Mouse (Mus musculus): ENCODE data around the gene Setd1b. TPM values are rescaled to one million over a fixed set of nuclear protein-coding genes. Genes with fewer than 3 reads are reported as not detected.

Gene Setd1b
- polyA plus RNA-seq, 1 experiment from 2014 or later: 14.1 TPM

GRCm38 (mm10) chr5:123137044-123137909, 4.7 kb upstream of the Setd1b start:
- H3K9ac ChIP-seq (replicated peaks): peak overlapping the region; percentile 100
- ATAC-seq: no peak
- peaks cover 29% of the 10 kb centered on the region for H3K36me3 ChIP-seq

GRCm38 (mm10) chr5:123137910-123138229, 4.1 kb upstream of the Setd1b start:
- H3K4me3 ChIP-seq (replicated peaks): peak overlapping the region; percentile 96
- peak overlapping the region; percentile 97 for H3K4me2 ChIP-seq (replicated peaks)
- H3K9me3 ChIP-seq: no peaks in the 10 kb centered on the region
- no peaks in the 10 kb centered on the region for H3K27me3 ChIP-seq
- under 1% methylated on average over 6 of the region's 6 CpGs for WGBS
- peak overlapping the region; percentile 100 for H3K9ac ChIP-seq (replicated peaks)
- ATAC-seq: no peak
- H3K36me3 ChIP-seq: peaks cover 29% of the 10 kb centered on the region
- peaks cover 50% of the 10 kb centered on the region for H3K4me1 ChIP-seq (replicated peaks)
- peak overlapping the region; percentile 100 for H3K27ac ChIP-seq

More at GRCm38 (mm10) chr5:123137044-123137909, 4.7 kb upstream of the Setd1b start:
- Histone ChIP-seq H3K9me3 (no peaks in the 10 kb centered on the region), H3K4me3 (replicated peaks) (peak overlapping the region; percentile 96), H3K27me3 (no peaks in the 10 kb centered on the region), H3K4me1 (replicated peaks) (peaks cover 56% of the 10 kb centered on the region), H3K4me2 (replicated peaks) (peak overlapping the region; percentile 97), H3K27ac (peak overlapping the region; percentile 100)
- 1% methylated on average over 20 of the region's 20 CpGs for WGBS

DNA sequence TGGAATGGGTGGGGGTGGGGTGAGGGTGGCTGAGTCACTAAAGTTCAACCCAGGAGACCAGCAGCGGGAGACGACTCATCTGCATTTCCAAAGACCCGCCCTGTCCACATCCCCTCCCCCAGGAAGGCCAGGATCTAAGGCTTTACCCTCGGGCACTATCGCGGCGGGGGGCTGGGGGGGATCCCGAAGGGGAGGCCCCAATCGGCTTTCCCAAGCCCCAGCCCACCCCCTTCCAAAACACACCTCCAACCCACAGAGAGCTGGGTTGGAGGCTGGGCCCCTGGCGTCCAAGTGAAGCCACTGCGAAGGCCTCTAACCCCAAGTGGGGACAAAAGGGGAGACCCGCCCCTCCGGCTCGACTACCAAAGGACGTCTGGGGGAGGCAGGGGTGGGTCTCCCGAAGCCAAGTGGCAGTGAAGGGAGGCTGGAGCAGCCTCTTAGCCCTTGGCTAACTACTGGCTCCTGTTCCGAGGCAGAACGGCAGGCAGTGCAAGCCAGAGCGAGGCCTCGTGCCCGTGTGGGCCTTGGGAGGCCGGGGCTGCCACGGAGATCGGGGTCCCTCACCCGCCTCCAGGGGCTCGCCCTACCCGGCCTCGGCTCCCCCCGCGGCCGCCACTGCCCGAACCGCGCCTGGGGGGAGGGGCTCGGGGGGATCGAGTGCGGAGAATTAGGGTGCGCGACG, 3.6 kb upstream of the Setd1b start:
- peaks cover 27% of the 10 kb centered on the region for H3K36me3 ChIP-seq
- H3K27ac ChIP-seq: peak overlapping the region; percentile 100
- H3K4me1 ChIP-seq (replicated peaks): peaks cover 49% of the 10 kb centered on the region
- no peaks in the 10 kb centered on the region for H3K27me3 ChIP-seq
- WGBS: under 1% methylated on average over 36 of the region's 40 CpGs
- ATAC-seq: peak; percentile 26
- H3K4me3 ChIP-seq (replicated peaks): peak overlapping the region; percentile 96
- H3K4me2 ChIP-seq (replicated peaks): peak overlapping the region; percentile 97
- H3K9ac ChIP-seq (replicated peaks): peak overlapping the region; percentile 100
- H3K9me3 ChIP-seq: no peaks in the 10 kb centered on the region

GRCm38 (mm10) chr5:123138953-123139721, 2.9 kb upstream of the Setd1b start:
- peak overlapping the region; percentile 97 for H3K4me2 ChIP-seq (replicated peaks)
- H3K9me3 ChIP-seq: no peaks in the 10 kb centered on the region
- peak overlapping the region; percentile 100 for H3K27ac ChIP-seq
- H3K27me3 ChIP-seq: no peaks in the 10 kb centered on the region
- ATAC-seq: no peak
- H3K4me3 ChIP-seq (replicated peaks): peak overlapping the region; percentile 96
- WGBS: 1% methylated on average over 39 of the region's 39 CpGs
- H3K36me3 ChIP-seq: peaks cover 20% of the 10 kb centered on the region
- peaks cover 50% of the 10 kb centered on the region for H3K4me1 ChIP-seq (replicated peaks)
- H3K9ac ChIP-seq (replicated peaks): peak overlapping the region; percentile 100

- no peak for ATAC-seq
- H3K4me1 ChIP-seq (replicated peaks): peaks cover 50% of the 10 kb centered on the region
- H3K9ac ChIP-seq (replicated peaks): peak overlapping the region; percentile 100
- H3K36me3 ChIP-seq: peaks cover 12% of the 10 kb centered on the region
- no peaks in the 10 kb centered on the region for H3K9me3 ChIP-seq
- H3K4me2 ChIP-seq (replicated peaks): peak overlapping the region; percentile 97
- H3K4me3 ChIP-seq (replicated peaks): peak overlapping the region; percentile 96
- H3K27me3 ChIP-seq: no peaks in the 10 kb centered on the region
- peak overlapping the region; percentile 100 for H3K27ac ChIP-seq
- WGBS: under 1% methylated on average over 28 of the region's 28 CpGs
These were observed 2.0 kb upstream of the Setd1b start for GRCm38 (mm10) chr5:123139722-123140627.

- Histone ChIP-seq H3K4me2 (replicated peaks) (peak overlapping the region; percentile 100), H3K36me3 (peaks cover 6% of the 10 kb centered on the region), H3K9ac (replicated peaks) (peak overlapping the region; percentile 100), H3K4me3 (replicated peaks) (peak overlapping the region; percentile 96), H3K9me3 (no peaks in the 10 kb centered on the region), H3K4me1 (replicated peaks) (peaks cover 50% of the 10 kb centered on the region), H3K27ac (peak overlapping the region; percentile 100), H3K27me3 (no peaks in the 10 kb centered on the region)
- peak; percentile 59 for ATAC-seq
- WGBS: under 1% methylated on average over 31 of the region's 31 CpGs
These were observed 1.1 kb upstream of the Setd1b start for GRCm38 (mm10) chr5:123140694-123141554.

DNA sequence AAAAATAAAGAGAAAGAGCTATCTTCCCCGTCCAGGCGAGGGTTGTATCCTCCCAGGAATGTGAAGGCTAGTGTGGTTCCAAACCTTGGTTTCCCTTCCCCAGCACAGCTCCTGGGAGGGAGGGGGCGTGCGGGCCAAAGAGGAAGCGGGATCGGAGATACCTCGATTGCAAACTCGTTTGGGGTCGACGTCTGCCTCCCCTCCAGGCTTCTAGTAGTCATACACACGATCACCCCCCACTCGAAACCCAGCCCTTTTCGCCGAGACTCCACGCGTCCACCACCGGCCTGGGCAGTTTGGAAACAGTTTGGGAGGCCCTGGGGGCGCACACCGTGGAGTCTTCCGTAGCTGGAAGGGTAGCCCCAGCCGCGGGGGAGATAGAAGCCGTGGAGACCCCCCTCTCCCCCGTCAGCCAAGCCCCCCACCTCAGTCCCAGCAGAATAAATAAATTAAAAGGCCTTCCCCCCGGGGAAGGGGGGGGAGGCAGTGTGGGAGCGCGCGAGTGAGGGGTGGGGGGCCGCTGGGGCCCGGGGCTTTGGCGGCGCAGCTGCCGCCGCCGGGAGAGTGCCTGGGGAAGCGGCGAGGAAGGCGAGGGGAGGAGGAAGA, 335 bp upstream of the Setd1b start:
- ATAC-seq: peak; percentile 10; the same call in 1 of the 2 replicates

GRCm38 (mm10) chr5:123143251-123143970, 1.4 kb downstream of the Setd1b start:
- Histone ChIP-seq H3K4me3 (replicated peaks) (peak overlapping the region; percentile 96), H3K9me3 (no peaks in the 10 kb centered on the region), H3K27me3 (no peaks in the 10 kb centered on the region), H3K9ac (replicated peaks) (peak overlapping the region; percentile 100), H3K4me2 (replicated peaks) (peak overlapping the region; percentile 100), H3K4me1 (replicated peaks) (peaks cover 46% of the 10 kb centered on the region), H3K27ac (peak overlapping the region; percentile 100), H3K36me3 (peaks cover 25% of the 10 kb centered on the region)
- under 1% methylated on average over 24 of the region's 24 CpGs for WGBS
- no peak for ATAC-seq

More for the DNA sequence above, 335 bp upstream of the Setd1b start:
- WGBS: under 1% methylated on average over 31 of the region's 38 CpGs
- Histone ChIP-seq H3K4me1 (replicated peaks) (peaks cover 50% of the 10 kb centered on the region), H3K9me3 (no peaks in the 10 kb centered on the region), H3K4me3 (replicated peaks) (peak overlapping the region; percentile 96), H3K36me3 (peaks cover 8% of the 10 kb centered on the region), H3K4me2 (replicated peaks) (peak overlapping the region; percentile 100), H3K9ac (replicated peaks) (peak overlapping the region; percentile 100), H3K27ac (peak overlapping the region; percentile 100), H3K27me3 (no peaks in the 10 kb centered on the region)

DNA sequence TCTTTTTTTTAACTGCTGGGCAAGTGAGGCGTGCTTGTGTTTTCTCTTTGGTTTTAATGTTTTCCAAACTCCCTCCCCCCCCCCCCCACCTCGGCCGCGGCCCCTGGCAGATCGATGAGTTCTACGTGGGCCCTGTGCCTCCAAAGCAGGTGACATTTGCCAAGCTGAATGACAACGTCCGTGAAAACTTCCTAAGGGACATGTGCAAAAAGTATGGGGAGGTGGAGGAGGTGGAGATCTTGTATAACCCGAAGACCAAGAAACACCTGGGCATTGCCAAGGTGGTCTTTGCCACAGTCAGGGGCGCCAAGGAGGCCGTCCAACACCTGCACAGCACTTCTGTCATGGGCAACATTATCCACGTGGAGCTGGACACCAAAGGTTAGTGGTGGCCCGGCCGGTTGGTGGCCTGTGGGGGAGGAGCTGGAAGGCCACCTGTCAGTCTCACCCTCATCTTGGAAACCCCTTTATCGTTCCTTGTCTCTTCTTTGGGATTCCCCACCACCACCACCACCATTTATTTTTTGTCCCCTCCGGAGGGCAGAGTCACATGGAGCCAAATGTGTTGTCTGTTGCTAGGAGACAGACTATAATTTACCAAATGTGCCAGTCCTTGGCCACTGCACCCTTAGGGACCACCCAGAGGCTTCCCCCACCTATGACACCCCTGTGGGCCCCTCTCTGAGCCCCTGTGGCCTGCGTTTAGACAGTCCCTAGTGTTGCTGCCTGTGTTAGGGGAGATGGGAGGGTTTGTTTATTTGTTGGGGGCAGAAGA, 2.2 kb downstream of the Setd1b start:
- WGBS: 5% methylated on average over 17 of the region's 17 CpGs
- Histone ChIP-seq H3K4me2 (replicated peaks) (peak overlapping the region; percentile 100), H3K27me3 (no peaks in the 10 kb centered on the region), H3K4me3 (replicated peaks) (peak overlapping the region; percentile 96), H3K9ac (replicated peaks) (peak overlapping the region; percentile 100), H3K4me1 (replicated peaks) (peaks cover 54% of the 10 kb centered on the region), H3K36me3 (peaks cover 33% of the 10 kb centered on the region), H3K27ac (peak overlapping the region; percentile 100), H3K9me3 (no peaks in the 10 kb centered on the region)
- ATAC-seq: no peak
